Mouse (Mus musculus) left cerebral cortex, adult 8-10 months (tissue): ENCODE results near the gene Akt1. TPM values are rescaled to one million over a fixed set of nuclear protein-coding genes. Genes with fewer than 3 reads are reported as not detected.

Experiments used
- microRNA-seq, 2 experiments: library from miRNA; unstranded; fragments of <30 nt; microRNA quantifications; one replicate each; pipeline ENCODE4 v1.2.0; 2022
- total RNA-seq, 4 experiments: library from RNA; stranded (reverse); gene quantifications; 2 replicates each; pipeline ENCODE4 v1.2.4; 2022

Akt1 gene
- total RNA-seq, 4 experiments from 2014 or later: 158 to 174 (median 171) TPM

Small RNAs within 50 kb of the gene (microRNA-seq; reads per million reads assigned to microRNA genes)
- 0.21 to 2.2 reads per million in 2 experiments for gene Mir6939

Other genes starting within 250 kb of the Akt1 start
- gene A530016L24Rik, start 185.4 kb downstream of the Akt1 start, total RNA-seq: under 1 TPM; 0.20 to 0.37 (median 0.34) TPM
- 100 to 1,000 TPM; 115 to 127 (median 124) TPM for gene Tmem179, start 158.1 kb downstream of the Akt1 start, total RNA-seq
- gene Inf2, start 86.1 kb downstream of the Akt1 start, total RNA-seq: 100 to 1,000 TPM; 171 to 194 (median 182) TPM
- gene Adssl1, start 54.8 kb downstream of the Akt1 start, total RNA-seq: 10 to 100 TPM; 21.8 to 41.0 (median 28.6) TPM
- 10 to 100 TPM; 16.8 to 26.8 (median 23.8) TPM for gene Siva1, start 30.2 kb downstream of the Akt1 start, total RNA-seq
- 1 to 10 TPM in 2 of 4 experiments, under 1 TPM in 2; 0.81 to 1.7 (median 1.1) TPM for gene Zbtb42, start 3.9 kb upstream of the Akt1 start, total RNA-seq
- gene Cep170b, start 45.6 kb upstream of the Akt1 start, total RNA-seq: 100 to 1,000 TPM; 252 to 327 (median 295) TPM
- gene Pld4, start 85.8 kb upstream of the Akt1 start, total RNA-seq: 10 to 100 TPM in 3 of 4 experiments, 1 to 10 TPM in 1; 10.0 to 22.8 (median 16.5) TPM
- gene Ahnak2, start 127.8 kb upstream of the Akt1 start, total RNA-seq: 1 to 10 TPM; 7.5 to 9.3 (median 8.1) TPM
- 10 to 100 TPM; 15.1 to 16.5 (median 16.1) TPM for gene Clba1, start 134.1 kb upstream of the Akt1 start, total RNA-seq
- 10 to 100 TPM in 3 of 4 experiments, 1 to 10 TPM in 1; 9.5 to 12.3 (median 10.2) TPM for gene Cdca4, start 154.5 kb upstream of the Akt1 start, total RNA-seq
- gene Gpr132, start 193.3 kb upstream of the Akt1 start, total RNA-seq: under 1 TPM in 3 of 4 experiments, not detected in 1; 0.14 to 0.23 (median 0.15) TPM